Mouse (Mus musculus): ENCODE measurements around the gene Pou4f1.
"Not testable (repeated sequence)": the region's sequence is repeated elsewhere in the genome, so short reads cannot be mapped to it uniquely, and the experiment has no call there.

The Pou4f1 gene

GRCm38 (mm10) chr14:104467966-104468622 is at the start of gene Pou4f1:
TSS of gene Pou4f1 (minus strand) at chr14:104467999.
- peak; percentile 91 for DNase-seq

GRCm38 (mm10) chr14:104511664-104512063 is 43.9 kb upstream of the Pou4f1 start:
- no peak for DNase-seq

DNA sequence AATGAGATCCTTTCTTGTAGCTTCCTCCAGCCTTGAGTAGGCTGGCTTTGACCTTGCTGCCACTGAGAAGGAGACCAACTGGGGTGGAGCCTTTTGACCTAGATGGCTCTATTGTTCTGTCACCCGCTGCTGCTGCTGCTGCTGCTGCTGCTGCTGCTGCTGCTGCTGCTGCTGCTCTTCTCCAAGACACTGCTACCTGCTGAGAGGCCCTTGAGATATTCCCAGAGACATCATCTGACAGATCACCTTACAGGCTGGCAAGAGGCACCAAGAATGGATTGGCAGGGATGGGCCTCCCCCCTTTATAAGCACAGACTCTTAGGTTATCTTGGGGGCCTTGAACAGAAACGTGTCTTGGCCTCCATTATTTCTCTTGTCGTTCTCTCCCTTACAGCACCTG is 35.0 kb upstream of the Pou4f1 start:
- not testable (repeated sequence) for DNase-seq

GRCm38 (mm10) chr14:104479751-104480150 is 12.0 kb upstream of the Pou4f1 start:
- no peak for DNase-seq

DNA sequence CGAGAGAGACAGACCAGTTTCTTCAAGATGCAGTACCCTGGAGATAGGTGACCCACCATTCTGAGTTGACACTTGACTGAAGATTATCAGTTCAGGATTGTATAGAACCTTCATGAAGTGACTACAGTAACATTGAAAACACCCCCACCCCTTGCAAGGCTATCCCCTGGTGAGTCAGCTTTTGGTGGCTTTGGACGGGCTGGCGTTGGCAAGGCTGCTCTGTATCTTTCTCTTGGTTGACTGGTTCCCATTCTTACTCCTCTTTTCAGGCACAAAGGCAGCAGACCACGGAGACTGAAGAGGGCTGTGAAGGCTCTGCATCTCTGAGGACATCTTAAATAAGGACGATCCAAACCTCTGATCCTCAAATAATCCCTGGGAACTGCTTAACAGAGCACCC is 10.8 kb upstream of the Pou4f1 start:
- DNase-seq, result no peak

- no peak for DNase-seq
Observed at GRCm38 (mm10) chr14:104477616-104478015, 9.8 kb upstream of the Pou4f1 start.

DNA sequence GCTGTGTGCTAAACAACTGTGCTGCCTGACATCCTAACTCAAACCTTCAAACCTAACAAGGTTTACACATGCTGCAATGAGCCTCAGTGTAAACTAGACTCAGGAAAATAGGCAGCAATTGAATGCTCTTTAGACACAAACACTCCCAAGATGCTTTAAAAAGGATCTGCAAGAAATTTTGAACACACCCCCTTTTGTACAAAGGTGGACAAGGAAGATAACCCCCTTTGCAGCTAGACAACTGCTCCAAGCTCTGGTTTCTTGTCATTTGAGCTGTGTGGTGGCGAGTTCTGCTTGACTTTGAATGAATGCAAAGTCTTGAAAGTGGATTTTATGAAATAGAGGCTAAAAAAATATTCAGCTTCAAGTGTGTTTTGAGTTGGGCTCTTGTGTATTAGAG is 7.6 kb upstream of the Pou4f1 start:
- no peak for DNase-seq

DNA sequence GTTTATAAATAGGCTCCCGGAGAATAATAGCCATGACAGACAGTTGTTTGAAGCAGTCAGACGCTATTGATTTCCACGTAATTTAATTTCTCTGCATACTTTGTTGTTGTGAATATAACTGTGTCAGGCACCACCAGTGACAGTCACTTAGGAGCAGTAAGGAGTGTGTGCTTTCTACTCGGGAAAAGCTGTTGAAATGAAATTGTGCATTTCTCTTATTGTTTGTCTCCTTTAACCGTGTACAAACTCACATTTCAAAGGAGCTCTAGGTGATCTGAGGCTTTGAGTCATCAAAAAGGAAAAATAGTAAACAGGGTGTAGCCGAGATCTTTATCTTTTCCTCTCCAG is 798 bp upstream of the Pou4f1 start:
- no peak for DNase-seq

DNA sequence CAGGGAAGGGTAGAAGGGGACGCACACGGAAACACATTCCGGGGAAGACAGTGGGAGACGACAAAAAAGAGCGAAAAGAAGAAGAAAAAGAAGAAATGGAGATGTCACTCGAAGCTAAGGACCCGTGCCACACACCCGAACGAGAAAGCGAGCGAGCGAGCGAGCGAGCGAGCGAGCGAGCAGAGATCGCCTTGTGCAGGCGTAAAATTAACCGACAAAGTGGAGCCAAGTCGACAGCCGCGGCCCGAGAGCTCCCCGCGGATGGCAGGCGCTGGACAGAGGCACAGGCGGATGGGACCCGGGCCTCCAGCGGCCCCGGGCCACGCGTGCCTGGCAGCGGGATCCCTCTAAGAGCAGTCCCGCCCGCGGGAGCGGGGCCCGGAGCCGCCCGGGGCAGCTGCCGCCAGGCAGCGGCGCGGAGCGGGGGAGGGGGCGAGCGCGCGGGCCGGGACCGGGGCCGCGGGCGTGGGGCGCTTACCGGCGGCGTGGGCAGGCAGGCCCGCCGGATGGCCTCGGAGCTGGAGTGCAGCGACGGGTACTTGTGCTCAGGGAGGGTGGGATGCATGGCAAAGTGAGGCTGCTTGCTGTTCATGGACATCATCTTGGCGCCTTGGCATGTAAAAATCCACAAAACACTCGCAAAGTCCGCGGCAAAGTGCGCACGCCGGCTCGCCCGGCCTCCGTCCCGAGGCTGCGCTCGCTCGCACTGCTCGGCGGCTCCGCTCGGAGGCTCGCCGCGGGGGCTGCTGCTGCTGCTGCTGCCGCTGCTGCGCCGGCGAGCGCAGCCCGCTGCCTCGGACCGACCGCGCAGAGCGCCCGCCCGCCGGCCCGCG is 450 bp downstream of the Pou4f1 start:
- peak; percentile 55 for DNase-seq

DNA sequence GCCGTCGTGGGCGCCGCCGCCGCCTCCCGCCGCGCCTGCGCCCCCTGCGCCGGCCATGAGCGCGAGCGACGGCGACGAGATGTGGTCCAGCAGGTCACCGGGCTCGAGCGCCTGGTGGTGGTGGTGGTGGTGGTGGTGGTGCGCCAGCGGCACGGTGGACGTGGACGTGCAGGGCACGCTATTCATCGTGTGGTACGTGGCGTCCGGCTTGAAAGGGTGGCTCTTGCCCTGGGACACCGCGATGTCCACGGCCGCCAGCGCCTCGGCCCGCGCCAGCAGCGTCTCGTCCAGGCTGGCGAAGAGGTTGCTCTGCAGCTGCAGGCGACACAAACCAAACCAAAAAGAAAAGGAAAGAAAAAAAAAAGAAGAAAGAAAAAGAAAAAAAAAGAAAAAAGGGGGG is 1.2 kb downstream of the Pou4f1 start:
- peak; percentile 29 for DNase-seq

GRCm38 (mm10) chr14:104465483-104466235 is 2.1 kb downstream of the Pou4f1 start:
- peak; percentile 67 for DNase-seq

DNA sequence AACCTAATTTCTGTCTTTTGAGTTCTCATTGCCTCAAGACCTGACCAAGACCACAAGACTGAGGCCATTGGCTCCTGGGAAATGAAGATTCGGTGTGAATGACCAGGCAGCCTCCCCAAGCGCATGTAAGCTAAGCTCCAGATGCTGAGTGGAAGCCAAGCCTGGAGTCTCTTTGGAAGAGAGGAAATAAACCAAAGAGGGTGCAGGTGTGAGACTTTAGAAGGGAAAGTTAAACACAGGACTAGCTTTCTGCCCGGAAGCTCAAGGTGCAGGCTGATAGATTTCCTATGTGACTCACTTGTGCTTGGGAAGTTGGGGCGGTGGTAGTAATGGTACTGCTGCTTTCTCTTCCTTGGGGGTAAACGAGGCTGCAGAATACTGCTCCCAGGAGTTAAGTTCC is 3.0 kb downstream of the Pou4f1 start:
- DNase-seq, result peak; percentile 31

GRCm38 (mm10) chr14:104463631-104464250 is 4.1 kb downstream of the Pou4f1 start:
- no peak for DNase-seq

- peak; percentile 32 for DNase-seq
Observed at GRCm38 (mm10) chr14:104461286-104462240, 6.2 kb downstream of the Pou4f1 start.

GRCm38 (mm10) chr14:104460325-104461285 is 7.2 kb downstream of the Pou4f1 start:
- DNase-seq, result peak; percentile 93

GRCm38 (mm10) chr14:104459513-104460111 is 8.2 kb downstream of the Pou4f1 start:
- DNase-seq, result peak; percentile 43

DNA sequence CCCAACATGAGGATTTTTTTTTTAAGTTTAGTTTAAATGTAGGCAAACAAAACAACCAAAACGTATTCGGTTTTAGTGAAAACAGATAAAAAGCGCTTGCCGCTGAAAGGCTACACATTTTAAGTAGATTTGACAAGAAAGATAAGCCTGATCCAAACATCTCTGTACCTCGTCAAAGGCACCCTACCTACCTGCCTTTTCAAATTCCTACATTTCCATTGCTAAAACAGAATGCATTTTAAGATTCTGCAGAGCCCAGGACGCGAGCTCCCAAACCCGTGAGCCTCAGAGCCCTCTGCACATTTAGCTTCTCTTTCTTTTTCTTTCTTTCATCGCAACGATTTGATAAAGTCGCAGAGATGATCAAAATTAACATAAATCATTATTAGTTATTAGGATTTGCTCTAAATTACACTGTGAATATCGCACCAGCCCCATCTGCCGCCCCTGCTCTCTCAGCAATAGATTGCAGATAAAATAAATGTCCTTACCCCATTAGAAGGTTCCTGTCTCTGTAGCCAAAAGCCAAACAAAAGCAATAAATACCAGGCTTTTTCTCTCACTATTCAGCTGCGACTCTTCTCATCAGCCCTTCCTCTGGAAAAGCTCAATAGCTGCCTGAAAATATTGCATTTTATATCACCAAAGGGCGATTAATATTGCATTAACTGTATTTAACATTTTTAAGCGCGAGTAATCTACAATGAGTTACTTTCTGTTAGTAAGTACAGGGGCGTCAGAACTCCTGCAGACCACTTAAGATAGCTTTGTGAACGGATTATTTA is 8.9 kb downstream of the Pou4f1 start:
- DNase-seq, result peak; percentile 41

DNA sequence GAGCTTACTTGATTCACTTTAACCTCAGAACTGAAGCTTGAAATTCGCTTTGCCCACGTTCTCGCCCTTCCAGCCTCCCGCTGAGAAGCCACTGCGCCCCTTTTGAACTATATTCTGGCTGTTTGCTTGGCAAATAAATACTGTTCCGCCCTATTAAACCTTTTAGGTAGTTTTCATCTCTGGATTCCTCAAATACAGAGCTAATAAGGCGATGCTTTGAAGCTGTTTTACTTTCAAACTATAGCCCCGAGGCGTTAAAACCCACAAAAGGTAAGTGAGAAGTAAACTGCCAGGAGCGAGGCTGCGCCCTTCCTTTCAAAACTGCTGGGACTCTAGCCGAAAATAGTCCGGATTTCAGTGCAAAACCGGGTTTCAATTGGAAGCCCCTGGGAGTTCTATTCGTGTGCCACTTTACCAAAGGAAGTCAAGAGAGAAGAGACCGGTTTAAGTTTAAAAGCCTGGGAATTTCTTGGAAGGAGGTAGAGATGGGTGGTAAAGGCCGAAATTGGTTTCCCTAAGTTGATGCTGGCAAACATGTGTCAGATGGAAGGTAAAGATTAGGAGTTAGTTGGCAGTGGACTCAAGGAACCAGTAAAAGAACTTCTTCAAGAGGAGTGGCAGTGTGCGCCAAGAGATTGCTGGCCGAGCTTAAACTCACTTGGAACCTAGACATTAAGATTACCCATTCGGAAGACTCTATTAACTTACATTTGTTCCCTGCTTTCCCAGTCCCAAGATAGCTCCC is 9.7 kb downstream of the Pou4f1 start:
- peak; percentile 42 for DNase-seq

- peak; percentile 63 for DNase-seq
Observed at GRCm38 (mm10) chr14:104456976-104457375, 10.8 kb downstream of the Pou4f1 start.

Data from embryo, embryonic 11 days (tissue).